Mouse (Mus musculus) fibroblast of lung, adult 2 months (primary cell): ENCODE measurements around the gene Slc35d1.
A peak's percentile ranks its signal among the peaks of the same experiment; 100 is the strongest.

Experiments
- DNase-seq: peaks from one replicate; pipeline ENCODE4 v3.0.0-alpha.2; 2011; ENCODE audit warnings: low read depth

The Slc35d1 gene

GRCm38 (mm10) chr4:103214925-103215820 is at the start of gene Slc35d1:
Gene Slc35d1, minus strand, starts transcription at chr4:103215164.
- DNase-seq: no peak

DNA sequence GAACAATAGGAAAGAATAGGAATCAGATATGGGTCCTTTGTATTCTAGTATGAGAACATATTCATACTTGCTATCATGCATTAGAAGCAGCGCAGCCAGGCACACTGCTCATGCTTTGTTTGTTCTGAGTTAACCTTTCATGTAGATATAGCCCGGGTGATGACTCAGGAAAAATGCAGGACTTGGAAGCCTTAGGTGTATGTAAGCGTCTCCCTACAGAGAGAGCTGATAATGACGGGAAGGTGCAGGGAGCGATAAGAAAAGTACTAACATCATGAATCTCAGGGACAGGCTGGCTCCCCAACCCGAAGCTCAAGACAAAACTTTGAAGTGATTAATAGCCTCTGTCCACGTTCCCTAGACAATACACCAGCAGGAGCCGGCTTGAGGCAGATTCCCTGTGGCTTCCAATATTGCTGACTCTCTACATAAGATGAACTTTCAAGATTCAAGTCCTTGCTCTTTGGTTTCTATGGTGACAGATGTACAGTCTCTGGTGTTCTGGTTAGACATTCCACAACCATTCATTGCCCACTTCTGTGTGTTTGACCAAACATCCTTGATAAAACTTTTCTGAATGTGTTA is 48.9 kb upstream of the Slc35d1 start:
- DNase-seq: no peak

DNA sequence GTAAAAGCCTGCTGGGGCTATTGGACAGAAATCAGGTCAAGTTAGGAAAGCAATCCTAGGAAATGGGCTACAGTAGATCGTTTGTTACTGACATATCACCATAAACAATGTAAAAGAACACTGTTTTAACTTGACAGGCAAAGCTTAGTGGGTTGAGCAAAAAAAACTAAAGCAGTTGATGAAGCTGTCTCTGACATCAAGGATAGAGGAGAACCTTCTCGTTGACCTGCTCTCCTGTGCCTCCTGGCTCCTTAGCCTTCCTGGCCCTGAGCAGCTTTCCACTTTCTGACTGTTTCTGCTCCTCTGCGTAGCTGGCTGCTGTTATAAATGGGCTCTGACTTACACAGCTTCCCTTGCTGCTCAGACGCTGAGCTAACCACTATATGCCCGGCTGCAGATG is 48.4 kb upstream of the Slc35d1 start:
- no peak for DNase-seq

GRCm38 (mm10) chr4:103258817-103259216 is 43.9 kb upstream of the Slc35d1 start:
- DNase-seq: no peak

DNA sequence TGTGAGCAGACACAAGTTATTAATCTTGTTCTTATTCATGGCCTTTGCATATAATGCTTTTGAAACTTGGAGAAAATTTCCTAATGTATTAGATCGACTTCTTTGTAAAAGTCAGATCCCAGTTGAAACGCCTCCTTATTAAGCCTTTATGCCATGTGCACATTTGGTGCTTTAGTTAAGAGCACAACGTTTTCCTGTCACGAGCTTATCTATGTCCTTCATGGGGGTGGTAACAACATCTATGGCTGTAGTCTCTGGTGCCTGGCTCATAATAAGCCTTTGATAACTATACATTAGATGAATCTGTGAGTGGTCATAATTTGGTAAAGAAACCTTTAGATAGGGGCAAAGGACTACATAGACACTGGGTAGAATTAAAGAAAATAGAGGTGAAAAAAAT is 38.9 kb upstream of the Slc35d1 start:
- no peak for DNase-seq

GRCm38 (mm10) chr4:103249436-103250085 is 34.6 kb upstream of the Slc35d1 start:
- DNase-seq: no peak

DNA sequence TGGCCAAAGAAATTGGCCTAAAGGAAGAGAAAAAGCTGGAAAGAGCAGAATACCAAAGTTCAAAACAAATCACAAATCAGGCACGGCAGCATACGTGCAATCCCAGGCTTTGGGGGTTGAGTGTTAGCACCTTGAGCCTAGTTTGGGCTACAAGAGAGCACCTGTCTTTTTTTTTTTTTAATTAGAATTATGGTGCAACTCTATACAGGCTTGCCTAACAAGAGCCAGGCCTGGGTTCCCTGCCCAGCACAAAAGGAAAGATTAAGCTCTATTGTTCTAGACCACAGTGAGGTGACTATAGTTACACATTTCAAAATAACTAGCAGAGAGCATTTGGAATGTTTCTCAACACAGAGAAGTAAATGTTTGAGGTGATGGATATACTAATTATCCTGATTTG is 32.8 kb upstream of the Slc35d1 start:
- no peak for DNase-seq

- DNase-seq: no peak
Observed at GRCm38 (mm10) chr4:103247249-103247648, 32.3 kb upstream of the Slc35d1 start.

GRCm38 (mm10) chr4:103232156-103232555 is 17.2 kb upstream of the Slc35d1 start:
- DNase-seq: no peak

DNA sequence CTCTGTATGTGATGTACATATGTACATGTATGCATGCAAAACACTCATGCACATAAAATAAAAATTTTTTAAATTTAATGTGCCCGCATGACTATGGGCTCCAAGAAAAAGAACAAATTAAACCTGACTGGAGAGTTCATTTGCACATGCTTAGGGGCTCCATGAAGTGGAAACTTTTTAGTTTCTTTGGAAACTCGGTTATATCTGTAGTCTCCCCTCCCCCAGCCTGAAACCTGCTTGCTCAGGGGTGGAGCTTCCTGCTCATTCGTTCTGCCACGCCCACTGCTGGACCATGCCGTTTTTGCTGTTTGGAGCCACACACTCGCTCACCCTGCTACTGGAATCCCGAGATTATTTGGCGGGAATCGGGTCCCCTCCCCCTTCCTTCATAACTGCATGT is 7.9 kb upstream of the Slc35d1 start:
- DNase-seq: no peak

DNA sequence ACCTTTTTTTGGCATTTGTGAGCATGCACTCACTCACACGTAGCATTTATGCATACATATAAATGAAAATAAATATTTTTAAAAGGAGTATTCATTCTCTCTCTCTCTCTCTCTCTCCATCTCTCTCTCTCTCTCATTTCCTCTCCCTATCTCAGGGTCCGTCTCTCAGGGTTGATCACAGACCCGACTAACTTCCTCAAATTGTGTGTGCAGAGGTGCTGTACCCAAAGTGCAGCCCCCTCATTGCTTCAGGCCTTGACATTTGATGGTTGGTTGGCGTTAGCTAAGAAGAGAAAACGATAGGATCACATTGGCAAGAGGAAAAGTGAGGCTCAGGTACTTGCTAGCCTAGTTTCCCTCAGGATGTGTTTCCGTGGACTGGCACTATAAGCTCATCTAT is 6.8 kb upstream of the Slc35d1 start:
- DNase-seq: no peak

DNA sequence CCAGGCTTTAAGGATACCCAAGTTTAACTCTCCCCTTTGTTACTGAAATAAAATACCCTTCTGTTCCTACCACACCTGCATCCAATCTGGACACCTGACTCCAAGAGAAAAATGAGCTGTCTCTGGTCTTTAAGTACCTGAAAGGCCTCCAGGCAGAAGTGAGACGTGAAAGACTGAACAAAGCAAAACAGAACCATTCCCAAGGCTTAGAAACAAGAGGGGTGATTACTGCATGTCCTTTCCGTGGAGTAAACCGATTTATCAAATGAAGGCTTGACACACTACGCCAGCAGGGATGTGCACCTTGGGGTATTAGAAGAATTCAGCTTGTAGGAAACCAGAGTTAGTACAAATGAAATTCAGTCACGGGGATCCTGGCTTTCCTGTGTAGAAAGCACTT is 4.0 kb upstream of the Slc35d1 start:
- no peak for DNase-seq

DNA sequence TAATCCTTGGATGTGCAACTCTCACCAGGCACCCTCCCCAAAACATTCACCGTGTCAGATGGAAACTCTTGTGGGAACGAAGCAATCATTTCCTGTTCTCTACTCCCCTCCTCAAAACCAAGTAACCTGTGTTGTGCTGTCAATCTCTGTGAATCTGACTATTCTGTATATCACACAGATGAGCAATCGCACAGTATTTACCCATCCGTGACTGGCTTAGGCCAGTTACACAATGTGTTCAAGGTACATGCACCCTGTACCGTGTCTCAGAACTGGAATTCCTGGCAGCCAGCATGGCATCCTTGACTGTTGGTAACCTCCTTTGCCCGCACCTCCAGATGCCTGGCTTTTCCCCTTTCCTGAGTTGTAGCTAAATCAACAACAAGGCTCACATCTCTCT is 1.1 kb upstream of the Slc35d1 start:
- DNase-seq: no peak

DNA sequence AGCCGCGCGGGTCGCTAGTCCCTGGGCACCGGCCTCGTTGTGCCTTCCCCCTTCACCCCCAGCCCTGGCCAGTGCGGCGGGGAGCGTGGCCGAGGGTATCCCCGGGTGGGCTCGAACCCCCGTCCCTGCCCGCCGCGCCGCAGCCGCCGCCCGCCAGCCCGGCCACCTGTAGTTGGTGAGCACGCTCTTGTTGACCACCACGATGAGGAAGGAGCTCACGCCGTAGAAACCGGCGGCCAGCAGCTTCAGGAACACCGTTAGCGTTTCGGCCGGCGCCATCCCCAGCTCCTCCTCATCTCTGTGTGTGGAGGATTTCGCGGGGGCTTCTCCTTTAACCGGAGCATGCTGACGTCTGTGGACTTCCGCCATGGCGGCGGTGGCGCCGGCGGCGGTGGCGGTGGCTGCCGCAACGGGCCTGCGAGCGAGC is 453 bp downstream of the Slc35d1 start:
- DNase-seq: no peak

GRCm38 (mm10) chr4:103213859-103214497 is 986 bp downstream of the Slc35d1 start:
- DNase-seq: no peak

- DNase-seq: no peak
Observed at GRCm38 (mm10) chr4:103208553-103208952, 6.4 kb downstream of the Slc35d1 start.

GRCm38 (mm10) chr4:103203646-103204045 is 11.3 kb downstream of the Slc35d1 start:
- DNase-seq: no peak

DNA sequence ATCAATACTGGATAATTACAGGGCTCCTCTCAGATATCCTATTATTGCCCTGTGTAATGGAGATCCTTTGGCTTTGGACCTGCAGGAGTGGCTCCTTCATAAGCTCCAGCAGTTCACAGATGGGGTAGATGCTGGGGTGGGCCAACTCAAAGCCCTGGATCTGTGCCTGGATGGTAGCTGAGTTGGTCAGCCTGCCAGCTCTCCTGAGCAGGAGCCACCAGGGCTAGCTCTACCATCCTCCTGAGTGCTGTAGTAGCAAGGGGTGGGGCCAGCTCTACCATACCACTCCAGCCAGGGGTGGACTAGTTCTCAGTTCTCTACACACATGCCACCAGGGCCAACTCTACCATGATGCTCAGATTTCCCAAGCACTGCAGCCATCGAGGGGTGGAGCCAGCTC is 14.9 kb downstream of the Slc35d1 start:
- no peak for DNase-seq

DNA sequence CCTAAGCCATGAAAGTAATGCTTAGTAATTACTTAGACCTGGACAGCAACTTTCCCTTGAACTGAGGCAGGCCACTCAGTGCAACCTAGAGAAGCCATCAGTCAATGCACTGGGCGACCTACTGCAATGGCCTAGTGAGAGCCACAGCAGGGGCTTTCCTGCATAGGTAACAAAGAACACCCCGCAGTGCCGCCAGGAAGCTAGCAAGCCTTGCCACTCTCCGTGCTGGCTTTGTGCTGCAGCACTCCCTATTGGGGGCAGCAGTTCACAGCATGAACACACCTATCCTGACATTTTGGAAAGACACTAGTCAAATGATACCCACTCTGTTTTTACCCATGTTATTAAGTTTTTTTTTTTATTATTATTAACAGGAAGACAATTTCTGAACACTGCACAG is 15.9 kb downstream of the Slc35d1 start:
- no peak for DNase-seq

DNA sequence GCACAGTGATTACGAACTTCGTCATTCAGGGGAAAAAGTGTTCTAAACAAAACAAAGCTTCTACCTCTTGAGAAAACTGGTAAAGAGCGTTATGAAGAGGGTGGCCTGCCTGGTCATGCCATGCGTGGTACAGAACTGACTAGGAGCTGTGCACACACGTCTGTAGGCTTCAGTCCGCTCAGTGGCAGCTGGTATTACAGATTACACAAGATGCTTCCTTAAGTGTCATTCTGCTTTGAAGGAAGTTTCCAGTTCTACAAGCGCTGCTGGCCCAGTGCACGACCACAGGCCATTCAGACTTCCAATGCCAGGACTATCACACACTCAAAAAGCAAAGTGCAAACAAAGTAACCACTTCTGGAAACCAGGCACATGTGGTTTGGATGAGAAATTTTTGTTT is 17.6 kb downstream of the Slc35d1 start:
- DNase-seq: no peak

DNA sequence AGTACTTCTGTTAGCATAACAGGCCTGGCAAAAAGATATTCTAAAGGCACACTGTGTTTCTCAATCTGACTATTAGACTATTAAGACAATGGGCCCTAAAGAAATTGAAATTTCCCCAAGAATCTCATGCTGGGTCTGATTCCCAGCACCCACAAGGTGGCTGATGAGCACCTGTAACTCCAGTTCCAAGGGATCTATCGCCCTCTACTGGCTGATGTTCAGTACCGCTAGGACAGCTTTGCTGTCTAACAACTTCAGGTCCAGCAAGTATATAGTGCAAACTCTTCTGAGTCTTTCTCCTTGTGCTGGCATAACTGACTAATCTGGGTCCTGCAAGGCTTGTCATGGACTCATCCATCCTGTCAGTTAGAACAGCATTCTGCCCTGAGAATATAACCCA is 22.5 kb downstream of the Slc35d1 start:
- no peak for DNase-seq

GRCm38 (mm10) chr4:103188786-103189640 is 26.0 kb downstream of the Slc35d1 start:
- peak; percentile 70 for DNase-seq
